Mouse (Mus musculus): ENCODE measurements around the gene Tmem140. TPM values are rescaled to one million over a fixed set of nuclear protein-coding genes. Genes with fewer than 3 reads are reported as not detected.

Gene Tmem140
- polyA plus RNA-seq, 1 experiment from 2014 or later: 1.8 TPM

DNA sequence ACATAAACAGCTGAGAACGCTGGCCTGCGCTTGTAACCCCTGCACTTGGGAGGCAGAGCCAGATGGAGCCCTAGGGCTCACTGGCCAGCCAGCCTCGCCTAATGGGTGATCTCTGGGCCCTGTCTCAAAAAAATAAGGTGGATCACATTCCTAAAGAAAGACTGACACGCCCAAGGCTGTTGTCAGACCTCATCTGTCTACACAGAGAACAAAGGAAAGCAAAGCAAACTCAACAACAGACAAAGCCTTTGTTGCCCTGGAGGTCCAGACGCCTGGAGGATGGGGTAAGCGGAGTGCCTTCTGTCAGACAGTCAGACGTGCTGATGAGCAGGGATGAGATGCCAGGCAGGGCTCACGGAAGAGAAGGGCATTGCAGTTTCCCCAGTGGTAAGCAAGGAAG lies 3.8 kb downstream of the Tmem140 start:
- no peaks in the 10 kb centered on the region for H3K9me3 ChIP-seq (ENCODE audit: control insufficient read depth, low read depth, low read length)
- H3K4me2 ChIP-seq (replicated peaks; ENCODE audit: low read depth, low read length): no peak overlapping the region
- WGBS: 64% methylated on average over 8 of the region's 8 CpGs
- no peak overlapping the region for H3K27ac ChIP-seq (ENCODE audit: low read length)
- no peak overlapping the region for H3K9ac ChIP-seq (replicated peaks; ENCODE audit: low read depth, low read length)
- H3K36me3 ChIP-seq (ENCODE audit: control insufficient read depth, insufficient read depth, low read length): no peaks in the 10 kb centered on the region
- no peak for ATAC-seq (ENCODE audit: insufficient number of reproducible peaks, insufficient read depth, low FRiP score, low read depth)
- no peaks in the 10 kb centered on the region for H3K27me3 ChIP-seq (ENCODE audit: control insufficient read depth, insufficient read depth, low read length)
- peaks cover 16% of the 10 kb centered on the region; the same call in 1 of the 2 replicates for H3K4me1 ChIP-seq (ENCODE audit: control insufficient read depth, insufficient read depth, low read length)
- no peak overlapping the region for H3K4me3 ChIP-seq (ENCODE audit: low read depth, low read length)

DNA sequence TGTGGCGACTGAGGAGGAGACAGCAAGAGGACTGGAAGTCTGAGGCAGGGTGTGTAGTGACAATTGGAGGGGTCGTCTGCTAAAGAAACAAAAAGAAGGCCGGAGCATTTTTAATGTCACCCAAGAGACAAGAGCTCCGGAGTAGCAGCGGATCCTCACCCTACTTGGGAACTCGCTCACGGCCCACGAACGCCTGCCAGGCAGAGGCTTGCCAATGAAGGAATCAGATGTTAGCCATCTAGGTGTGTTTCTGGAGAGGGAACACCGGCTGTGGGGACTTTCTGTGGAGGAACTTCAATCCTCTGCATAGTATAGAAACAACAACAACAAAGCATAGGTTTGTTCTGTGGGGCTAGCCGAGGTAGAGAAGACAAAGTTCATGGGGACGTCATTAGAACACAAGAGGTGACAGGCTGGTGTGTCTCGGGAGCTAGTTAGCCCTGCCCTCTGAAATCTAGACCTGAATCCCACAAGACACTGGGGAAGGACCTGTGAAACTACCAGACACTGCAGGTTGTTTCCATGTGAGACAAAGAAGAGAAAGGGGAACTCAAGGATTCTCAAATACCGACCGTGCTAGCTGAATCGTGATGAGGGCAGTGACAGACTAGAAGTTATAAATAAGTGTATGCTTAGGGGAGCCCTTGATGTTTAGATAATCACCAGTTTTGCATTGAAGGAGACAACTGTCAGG lies 4.5 kb downstream of the Tmem140 start:
- no peak for ATAC-seq (ENCODE audit: insufficient number of reproducible peaks, insufficient read depth, low FRiP score, low read depth)
- Histone ChIP-seq H3K9me3 (ENCODE audit: control insufficient read depth, low read depth, low read length) (no peaks in the 10 kb centered on the region), H3K27ac (ENCODE audit: low read length) (no peak overlapping the region), H3K4me1 (ENCODE audit: control insufficient read depth, insufficient read depth, low read length) (peaks cover 16% of the 10 kb centered on the region; the same call in 1 of the 2 replicates), H3K9ac (replicated peaks; ENCODE audit: low read depth, low read length) (no peak overlapping the region), H3K4me2 (replicated peaks; ENCODE audit: low read depth, low read length) (no peak overlapping the region), H3K27me3 (ENCODE audit: control insufficient read depth, insufficient read depth, low read length) (no peaks in the 10 kb centered on the region), H3K36me3 (ENCODE audit: control insufficient read depth, insufficient read depth, low read length) (no peaks in the 10 kb centered on the region), H3K4me3 (ENCODE audit: low read depth, low read length) (no peak overlapping the region)
- 76% methylated on average over 16 of the region's 16 CpGs for WGBS

GRCm38 (mm10) chr6:34867995-34868350 lies 5.0 kb downstream of the Tmem140 start:
- no peak overlapping the region for H3K4me2 ChIP-seq (replicated peaks; ENCODE audit: low read depth, low read length)
- H3K36me3 ChIP-seq (ENCODE audit: control insufficient read depth, insufficient read depth, low read length): no peaks in the 10 kb centered on the region
- WGBS: 76% methylated on average over 10 of the region's 10 CpGs
- no peak overlapping the region for H3K9ac ChIP-seq (replicated peaks; ENCODE audit: low read depth, low read length)
- no peaks in the 10 kb centered on the region for H3K9me3 ChIP-seq (ENCODE audit: control insufficient read depth, low read depth, low read length)
- peaks cover 15% of the 10 kb centered on the region; the same call in 1 of the 2 replicates for H3K4me1 ChIP-seq (ENCODE audit: control insufficient read depth, insufficient read depth, low read length)
- no peak overlapping the region for H3K4me3 ChIP-seq (ENCODE audit: low read depth, low read length)
- H3K27ac ChIP-seq (ENCODE audit: low read length): no peak overlapping the region
- no peak for ATAC-seq (ENCODE audit: insufficient number of reproducible peaks, insufficient read depth, low FRiP score, low read depth)
- H3K27me3 ChIP-seq (ENCODE audit: control insufficient read depth, insufficient read depth, low read length): no peaks in the 10 kb centered on the region

GRCm38 (mm10) chr6:34868507-34869217 lies 5.7 kb downstream of the Tmem140 start:
- Histone ChIP-seq H3K4me1 (ENCODE audit: control insufficient read depth, insufficient read depth, low read length) (peaks cover 10% of the 10 kb centered on the region; the same call in 1 of the 2 replicates), H3K4me3 (ENCODE audit: low read depth, low read length) (no peak overlapping the region), H3K27ac (ENCODE audit: low read length) (no peak overlapping the region), H3K36me3 (ENCODE audit: control insufficient read depth, insufficient read depth, low read length) (no peaks in the 10 kb centered on the region), H3K9me3 (ENCODE audit: control insufficient read depth, low read depth, low read length) (no peaks in the 10 kb centered on the region), H3K27me3 (ENCODE audit: control insufficient read depth, insufficient read depth, low read length) (no peaks in the 10 kb centered on the region), H3K4me2 (replicated peaks; ENCODE audit: low read depth, low read length) (no peak overlapping the region), H3K9ac (replicated peaks; ENCODE audit: low read depth, low read length) (no peak overlapping the region)
- no peak for ATAC-seq (ENCODE audit: insufficient number of reproducible peaks, insufficient read depth, low FRiP score, low read depth)
- WGBS: 80% methylated on average over 20 of the region's 20 CpGs

DNA sequence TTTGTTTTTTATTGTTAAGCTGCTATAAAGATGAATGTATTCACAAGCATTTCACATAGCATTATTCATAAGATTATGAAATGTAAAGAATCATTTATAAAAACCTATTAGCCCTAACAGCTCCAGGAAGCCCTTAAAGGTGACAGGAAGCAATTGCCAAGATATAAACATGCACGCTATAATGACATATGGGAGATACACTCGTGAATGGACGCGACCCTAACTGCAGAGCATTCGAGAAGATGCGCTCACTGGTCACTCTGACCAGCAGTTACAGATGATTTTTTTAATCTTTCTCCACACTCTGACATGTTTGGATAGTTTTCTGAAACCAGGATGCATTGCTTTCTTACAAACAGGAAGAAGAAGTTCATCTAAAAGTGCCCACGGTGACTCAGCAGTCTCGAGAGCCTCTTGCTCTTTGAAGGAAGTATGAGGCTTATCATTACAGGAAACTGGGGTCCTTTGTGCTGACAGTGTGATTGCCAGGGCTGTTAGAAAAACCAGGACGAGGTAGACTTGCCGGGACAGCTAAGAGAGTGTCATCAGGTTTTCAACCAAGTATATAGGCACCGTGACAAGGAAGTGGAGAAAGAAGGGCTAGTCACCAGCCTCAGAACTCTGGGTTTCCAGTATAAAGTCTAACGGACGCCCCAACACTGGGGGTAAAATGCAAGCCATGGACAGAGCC lies 6.4 kb downstream of the Tmem140 start:
- Histone ChIP-seq H3K27ac (ENCODE audit: low read length) (no peak overlapping the region; the same call in 1 of the 2 replicates), H3K9me3 (ENCODE audit: control insufficient read depth, low read depth, low read length) (no peaks in the 10 kb centered on the region), H3K36me3 (ENCODE audit: control insufficient read depth, insufficient read depth, low read length) (no peaks in the 10 kb centered on the region), H3K4me3 (ENCODE audit: low read depth, low read length) (no peak overlapping the region), H3K4me2 (replicated peaks; ENCODE audit: low read depth, low read length) (no peak overlapping the region), H3K27me3 (ENCODE audit: control insufficient read depth, insufficient read depth, low read length) (no peaks in the 10 kb centered on the region), H3K4me1 (ENCODE audit: control insufficient read depth, insufficient read depth, low read length) (peaks cover 6% of the 10 kb centered on the region; the same call in 1 of the 2 replicates), H3K9ac (replicated peaks; ENCODE audit: low read depth, low read length) (no peak overlapping the region)
- no peak for ATAC-seq (ENCODE audit: insufficient number of reproducible peaks, insufficient read depth, low FRiP score, low read depth)
- 55% methylated on average over 13 of the region's 13 CpGs for WGBS

- H3K27ac ChIP-seq (ENCODE audit: low read length): no peak overlapping the region; the same call in 1 of the 2 replicates
- no peak for ATAC-seq (ENCODE audit: insufficient number of reproducible peaks, insufficient read depth, low FRiP score, low read depth)
Observed at GRCm38 (mm10) chr6:34870136-34870535, 7.2 kb downstream of the Tmem140 start.

DNA sequence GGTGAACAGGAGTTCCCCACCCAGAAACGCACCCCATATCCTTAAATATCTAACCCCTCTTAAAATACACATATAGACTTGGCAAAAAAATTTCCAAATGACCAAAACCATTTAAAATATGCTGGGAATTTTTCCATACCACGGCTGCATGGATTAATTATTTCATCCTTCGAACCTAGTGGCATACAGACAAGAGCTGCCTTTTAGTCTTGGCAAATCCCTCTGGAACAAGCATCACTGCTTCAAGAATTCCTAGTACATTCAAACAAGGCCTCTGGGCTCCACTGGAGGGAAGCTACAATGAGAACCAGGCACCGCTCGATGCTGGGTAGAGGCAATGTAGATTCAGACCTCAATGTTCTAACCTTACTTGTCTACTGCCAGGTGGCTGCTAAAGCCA lies 7.8 kb downstream of the Tmem140 start:
- Histone ChIP-seq H3K27ac (ENCODE audit: low read length) (no peak overlapping the region), H3K4me1 (ENCODE audit: control insufficient read depth, insufficient read depth, low read length) (peaks cover 4% of the 10 kb centered on the region; the same call in 1 of the 2 replicates), H3K27me3 (ENCODE audit: control insufficient read depth, insufficient read depth, low read length) (no peaks in the 10 kb centered on the region), H3K9ac (replicated peaks; ENCODE audit: low read depth, low read length) (no peak overlapping the region), H3K4me3 (ENCODE audit: low read depth, low read length) (no peak overlapping the region), H3K9me3 (ENCODE audit: control insufficient read depth, low read depth, low read length) (no peaks in the 10 kb centered on the region), H3K4me2 (replicated peaks; ENCODE audit: low read depth, low read length) (no peak overlapping the region), H3K36me3 (ENCODE audit: control insufficient read depth, insufficient read depth, low read length) (no peaks in the 10 kb centered on the region)
- ATAC-seq (ENCODE audit: insufficient number of reproducible peaks, insufficient read depth, low FRiP score, low read depth): no peak
- WGBS: 68% methylated on average over 5 of the region's 5 CpGs

More at GRCm38 (mm10) chr6:34870136-34870535, 7.2 kb downstream of the Tmem140 start:
- H3K27me3 ChIP-seq (ENCODE audit: control insufficient read depth, insufficient read depth, low read length): no peaks in the 10 kb centered on the region
- 77% methylated on average over 5 of the region's 5 CpGs for WGBS
- no peak overlapping the region for H3K4me2 ChIP-seq (replicated peaks; ENCODE audit: low read depth, low read length)
- no peak overlapping the region for H3K4me3 ChIP-seq (ENCODE audit: low read depth, low read length)
- no peaks in the 10 kb centered on the region for H3K36me3 ChIP-seq (ENCODE audit: control insufficient read depth, insufficient read depth, low read length)
- H3K9me3 ChIP-seq (ENCODE audit: control insufficient read depth, low read depth, low read length): no peaks in the 10 kb centered on the region
- no peak overlapping the region for H3K9ac ChIP-seq (replicated peaks; ENCODE audit: low read depth, low read length)
- peaks cover 4% of the 10 kb centered on the region for H3K4me1 ChIP-seq (ENCODE audit: control insufficient read depth, insufficient read depth, low read length)

DNA sequence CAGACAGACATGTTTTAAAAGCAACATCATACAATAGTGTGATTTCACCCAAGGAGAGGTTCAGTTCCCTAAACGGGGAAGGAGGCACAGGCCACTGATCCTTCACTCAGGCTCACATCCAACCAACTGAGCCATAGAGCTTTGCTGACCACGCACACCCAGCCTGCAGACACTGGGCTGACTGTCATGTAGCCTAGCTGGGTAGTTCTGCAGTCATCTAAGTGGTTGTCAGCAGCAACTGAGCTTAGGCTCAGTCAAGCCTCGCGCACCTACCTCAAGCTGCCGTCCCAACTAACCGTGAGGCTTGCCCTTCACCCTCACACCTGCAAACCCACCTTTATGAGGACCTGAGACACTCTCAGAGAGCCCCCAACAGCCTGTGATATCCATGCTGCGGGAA lies 9.0 kb downstream of the Tmem140 start:
- ATAC-seq (ENCODE audit: insufficient number of reproducible peaks, insufficient read depth, low FRiP score, low read depth): no peak
- H3K9ac ChIP-seq (replicated peaks; ENCODE audit: low read depth, low read length): no peak overlapping the region
- no peak overlapping the region for H3K27ac ChIP-seq (ENCODE audit: low read length)
- H3K4me1 ChIP-seq (ENCODE audit: control insufficient read depth, insufficient read depth, low read length): peaks cover 15% of the 10 kb centered on the region
- 83% methylated on average over 7 of the region's 7 CpGs for WGBS
- no peak overlapping the region for H3K4me3 ChIP-seq (ENCODE audit: low read depth, low read length)
- no peak overlapping the region for H3K4me2 ChIP-seq (replicated peaks; ENCODE audit: low read depth, low read length)
- no peaks in the 10 kb centered on the region for H3K9me3 ChIP-seq (ENCODE audit: control insufficient read depth, low read depth, low read length)
- H3K36me3 ChIP-seq (ENCODE audit: control insufficient read depth, insufficient read depth, low read length): no peaks in the 10 kb centered on the region
- H3K27me3 ChIP-seq (ENCODE audit: control insufficient read depth, insufficient read depth, low read length): no peaks in the 10 kb centered on the region

Data from stomach, embryonic 14.5 days (tissue).